Mouse (Mus musculus) ES-E14 (cell line): ENCODE results near the gene Tnfrsf23. TPM values are rescaled to one million over a fixed set of nuclear protein-coding genes. Genes with fewer than 3 reads are reported as not detected.

Source experiments
- DNase-seq: peaks from one replicate; pipeline ENCODE4 v3.0.0-alpha.2; 2013; ENCODE audit warnings: low read depth, low spot score
- H3K27ac ChIP-seq: 2 replicates; pipeline ENCODE4 v1.5.1; 2012; ENCODE audit warnings: low read depth, mild to moderate bottlenecking, low read length, moderate library complexity, mixed read lengths; ENCODE audit not compliant: poor library complexity, insufficient read depth, severe bottlenecking
- H3K36me3 ChIP-seq: 2 replicates; pipeline ENCODE4 v1.6.1; 2012; ENCODE audit warnings: mild to moderate bottlenecking, low read length, moderate library complexity, mixed read lengths; ENCODE audit not compliant: control insufficient read depth, poor library complexity, insufficient read depth, severe bottlenecking
- H3K4me1 ChIP-seq, 2 experiments: fragments of 150-350 bp in 1 of 2; sonication (generic) in 1 of 2; 2 replicates each; pipeline ENCODE4 v1.6.1; 2012; ENCODE audit warnings: low read length in 2 of 2, mild to moderate bottlenecking in 1 of 2, mixed read lengths in 1 of 2; ENCODE audit not compliant: control insufficient read depth in 2 of 2, insufficient read depth in 2 of 2, poor library complexity in 1 of 2
- H3K4me3 ChIP-seq, 2 experiments: fragments of 150-350 bp in 1 of 2; sonication (generic) in 1 of 2; 2 replicates each; pipeline ENCODE4 v1.5.1; 2012; ENCODE audit warnings: low read length in 2 of 2, low read depth in 1 of 2, mild to moderate bottlenecking in 1 of 2, mixed read lengths in 1 of 2; ENCODE audit not compliant: insufficient read depth in 1 of 2, poor library complexity in 1 of 2, severe bottlenecking in 1 of 2
- H3K9ac ChIP-seq: 2 replicates; pipeline ENCODE4 v1.6.1; 2012; ENCODE audit warnings: low read depth, mild to moderate bottlenecking, low read length, mixed read lengths; ENCODE audit not compliant: poor library complexity, insufficient read depth, severe bottlenecking
- H3K9me3 ChIP-seq: fragments of 150-350 bp; sonication (generic); 2 replicates; pipeline ENCODE4 v1.6.1; 2012; ENCODE audit warnings: low read depth, mild to moderate bottlenecking, low read length; ENCODE audit not compliant: control insufficient read depth, insufficient read depth
- CHD2 ChIP-seq: IDR thresholded peaks from 2 replicates; pipeline ENCODE4 v1.6.1; 2014; ENCODE audit warnings: mild to moderate bottlenecking, low read depth, low read length, inconsistent platforms
- HCFC1 ChIP-seq: IDR thresholded peaks from 2 replicates; pipeline ENCODE4 v1.6.1; 2012; ENCODE audit warnings: low read length, inconsistent platforms, borderline replicate concordance; ENCODE audit not compliant: insufficient read depth
- MAFK ChIP-seq: IDR thresholded peaks from 2 replicates; pipeline ENCODE4 v1.6.1; 2014; ENCODE audit warnings: mild to moderate bottlenecking, low read depth, low read length, inconsistent platforms; ENCODE audit not compliant: insufficient read depth
- ZC3H11A ChIP-seq: IDR thresholded peaks from 2 replicates; pipeline ENCODE4 v1.6.1; 2012; ENCODE audit warnings: low read depth, mild to moderate bottlenecking, inconsistent platforms, low read length, borderline replicate concordance
- ZNF384 ChIP-seq: IDR thresholded peaks from 2 replicates; pipeline ENCODE4 v1.6.1; 2012; ENCODE audit warnings: low read depth, low read length, inconsistent platforms
- in situ Hi-C, 2 experiments: fragments of 600-800 bp; cut with MboI; formaldehyde crosslinking; loops; one replicate each; pipeline ENCODE4 v1.15.1; 2025; ENCODE audit warnings: low sequenced_read_pairs in 2 of 2, inconsistent platforms in 1 of 2; ENCODE audit not compliant: unreplicated experiment in 2 of 2
- total RNA-seq: library from RNA; depleted of rRNA; stranded (reverse); fragments of 300-350 nt; gene quantifications from 2 replicates; pipeline ENCODE4 v1.2.3, GENCODE M21; 2012; rRNA removed

The Tnfrsf23 gene
- total RNA-seq, 1 experiment: 3.0 TPM

- Histone ChIP-seq H3K36me3 (no peaks in the 10 kb centered on the region), H3K4me1 (no peaks in the 10 kb centered on the region), H3K9ac (no peak overlapping the region), H3K4me3 (no peak overlapping the region), H3K9me3 (no peaks in the 10 kb centered on the region), H3K27ac (no peak overlapping the region)
- no peak for DNase-seq
- in situ Hi-C loops: no loop called here
- TF ChIP-seq ZC3H11A (no peak), MAFK (no peak)
These were observed 60.5 kb downstream of the Tnfrsf23 start for GRCm38 (mm10) chr7:143625151-143625550.

GRCm38 (mm10) chr7:143624561-143624960, 61.1 kb downstream of the Tnfrsf23 start:
- Histone ChIP-seq H3K27ac (no peak overlapping the region), H3K4me1 (no peaks in the 10 kb centered on the region), H3K36me3 (no peaks in the 10 kb centered on the region), H3K9me3 (no peaks in the 10 kb centered on the region), H3K4me3 (no peak overlapping the region), H3K9ac (no peak overlapping the region)
- no peak for DNase-seq
- TF ChIP-seq ZC3H11A: no peak
- TF ChIP-seq ZNF384: no peak
- no peak for TF ChIP-seq CHD2
- TF ChIP-seq HCFC1: no peak
- no peak for TF ChIP-seq MAFK
- in situ Hi-C loops: no loop called here

GRCm38 (mm10) chr7:143620951-143621350, 64.7 kb downstream of the Tnfrsf23 start:
- no peak overlapping the region for H3K27ac ChIP-seq
- H3K9ac ChIP-seq: no peak overlapping the region
- no peaks in the 10 kb centered on the region for H3K4me1 ChIP-seq
- no peaks in the 10 kb centered on the region for H3K9me3 ChIP-seq
- DNase-seq: no peak
- in situ Hi-C loops: no loop called here
- no peak overlapping the region for H3K4me3 ChIP-seq
- TF ChIP-seq ZNF384 (no peak), CHD2 (no peak)
- H3K36me3 ChIP-seq: no peaks in the 10 kb centered on the region

Other genes starting within 250 kb of the Tnfrsf23 start
- gene Cdkn1c, start 224.8 kb downstream of the Tnfrsf23 start, total RNA-seq: 57.9 and 85.6 TPM in 2 replicates
- gene Slc22a18, start 212.1 kb downstream of the Tnfrsf23 start, total RNA-seq: 1.5 and 4.6 TPM in 2 replicates
- 113 and 272 TPM in 2 replicates for gene Phlda2, start 182.7 kb downstream of the Tnfrsf23 start, total RNA-seq
- gene Nap1l4, start 136.8 kb downstream of the Tnfrsf23 start, total RNA-seq: 103 and 123 TPM in 2 replicates
- 153 and 241 TPM in 2 replicates for gene Cars, start 85.8 kb downstream of the Tnfrsf23 start, total RNA-seq
- gene Tnfrsf26, start 57.1 kb downstream of the Tnfrsf23 start, total RNA-seq: 0.11 and 0.18 TPM in 2 replicates
- 12.9 and 18.7 TPM in 2 replicates for gene Tnfrsf22, start 36.2 kb downstream of the Tnfrsf23 start, total RNA-seq
- 7.6 and 13.6 TPM in 2 replicates for gene Osbpl5, start 71.1 kb upstream of the Tnfrsf23 start, total RNA-seq
- not detected in 2 replicates for gene Mrgprg, start 81.1 kb upstream of the Tnfrsf23 start, total RNA-seq
- 0.21 and 0.67 TPM in 2 replicates for gene Mrgpre, start 98.6 kb upstream of the Tnfrsf23 start, total RNA-seq
- gene Nadsyn1, start 137.0 kb upstream of the Tnfrsf23 start, total RNA-seq: 4.9 and 10.8 TPM in 2 replicates
- gene Dhcr7, start 137.3 kb upstream of the Tnfrsf23 start, total RNA-seq: 38.5 and 52.1 TPM in 2 replicates
- gene Gm498, start 181.0 kb upstream of the Tnfrsf23 start, total RNA-seq: not detected in 2 replicates